Mouse (Mus musculus) embryonic fibroblast, embryonic 13.5 days (primary cell): Measurements from ENCODE around the gene Ticam1.

ENCODE experiments used
- CTCF ChIP-seq: IDR thresholded peaks from 2 replicates; pipeline ENCODE4 v1.5.1; 2011; ENCODE audit warnings: mild to moderate bottlenecking, control low read depth, low read length, moderate library complexity, borderline replicate concordance; ENCODE audit not compliant: insufficient read depth
- POLR2A ChIP-seq: IDR thresholded peaks from 2 replicates; pipeline ENCODE4 v1.6.1; 2011; ENCODE audit warnings: low read depth, mild to moderate bottlenecking, control low read depth, low read length, moderate library complexity

DNA sequence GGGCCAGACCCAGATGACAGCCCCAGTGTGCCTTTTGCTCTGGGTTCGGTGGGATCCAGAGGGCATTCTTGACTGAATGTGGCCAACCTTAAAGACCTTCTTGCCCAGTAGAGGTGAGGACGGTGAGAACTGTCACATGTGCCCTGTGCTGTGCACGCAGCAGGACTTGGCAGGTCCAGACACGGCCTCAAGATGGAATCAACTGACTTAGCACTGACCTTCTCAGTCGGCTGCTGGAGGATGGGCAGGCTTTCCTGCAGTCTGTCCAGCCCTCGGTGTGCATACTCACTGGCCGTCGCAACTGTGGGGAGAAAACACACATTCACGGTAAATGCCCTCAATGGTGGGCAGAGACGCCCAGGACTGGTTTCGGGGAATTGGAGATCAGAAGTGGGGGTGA is 9.4 kb upstream of the Ticam1 start:
- TF ChIP-seq POLR2A: no peak
- no peak for TF ChIP-seq CTCF
